Mouse (Mus musculus): ENCODE results near the gene Ell2.
"Not testable (repeated sequence)": the region's sequence is repeated elsewhere in the genome, so short reads cannot be mapped to it uniquely, and the experiment has no call there.

Ell2 gene

DNA sequence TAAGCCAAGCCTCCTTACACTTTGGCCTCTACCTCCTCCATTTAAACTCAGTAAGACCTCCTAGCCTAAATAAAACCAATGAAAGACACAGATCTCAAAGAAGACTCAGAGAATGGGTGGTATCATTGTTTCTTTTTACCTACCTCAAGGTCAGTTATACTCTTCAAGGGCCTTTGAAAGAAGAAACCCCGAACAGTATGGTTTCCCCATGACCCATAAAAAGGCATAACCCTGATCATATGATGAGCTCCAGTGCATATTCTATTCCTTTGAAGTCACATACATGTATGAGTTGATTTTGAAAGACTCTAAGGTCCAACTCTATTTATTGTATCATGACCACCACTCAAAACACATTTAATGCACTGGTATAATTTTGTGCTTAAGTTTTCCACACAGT lies at the start of gene Ell2:
Gene Ell2, plus strand, starts transcription at position 301 of the 400 bp plus-strand sequence.
- DNase-seq (ENCODE audit: low spot score) = no peak

DNA sequence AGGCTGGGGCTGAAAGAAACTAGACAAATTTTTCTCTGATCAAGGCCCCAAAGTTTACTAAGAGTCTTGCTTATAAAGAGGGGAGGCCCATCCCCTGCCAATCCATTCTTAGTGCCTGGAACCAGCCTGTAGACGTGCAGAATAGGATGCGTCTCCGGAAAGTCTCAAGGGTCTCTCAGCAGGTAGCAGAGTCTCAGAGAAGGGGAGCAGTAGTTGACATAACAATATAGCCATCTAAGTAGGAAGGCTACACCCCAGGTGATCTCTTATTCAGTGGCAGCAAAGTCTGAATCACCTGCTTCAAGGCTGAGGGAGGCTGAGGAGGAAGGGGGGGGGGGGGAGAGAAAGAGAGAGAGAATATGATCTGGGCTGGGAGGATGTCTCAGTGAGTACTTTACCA lies 21.1 kb upstream of the Ell2 start:
- DNase-seq (ENCODE audit: low spot score) = no peak

DNA sequence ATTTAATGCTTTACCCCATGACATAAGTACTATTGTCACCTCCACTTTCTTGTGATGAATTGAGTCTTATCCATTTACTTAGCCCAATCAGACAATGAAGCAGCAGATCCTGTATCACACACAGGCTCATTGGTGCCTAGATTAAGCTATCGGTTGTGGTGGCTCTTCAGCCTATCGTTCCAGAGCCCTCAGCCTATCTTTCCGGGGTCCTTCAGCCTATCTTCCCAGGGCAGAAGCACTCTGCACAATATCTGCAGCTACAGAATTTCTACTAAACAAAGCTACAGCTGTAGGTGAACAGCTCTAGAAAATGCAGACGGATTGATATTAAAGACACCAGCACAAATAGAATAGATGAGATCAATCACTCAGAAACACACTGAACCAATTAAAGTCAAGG lies 19.6 kb upstream of the Ell2 start:
- DNase-seq (ENCODE audit: low spot score) = no peak

DNA sequence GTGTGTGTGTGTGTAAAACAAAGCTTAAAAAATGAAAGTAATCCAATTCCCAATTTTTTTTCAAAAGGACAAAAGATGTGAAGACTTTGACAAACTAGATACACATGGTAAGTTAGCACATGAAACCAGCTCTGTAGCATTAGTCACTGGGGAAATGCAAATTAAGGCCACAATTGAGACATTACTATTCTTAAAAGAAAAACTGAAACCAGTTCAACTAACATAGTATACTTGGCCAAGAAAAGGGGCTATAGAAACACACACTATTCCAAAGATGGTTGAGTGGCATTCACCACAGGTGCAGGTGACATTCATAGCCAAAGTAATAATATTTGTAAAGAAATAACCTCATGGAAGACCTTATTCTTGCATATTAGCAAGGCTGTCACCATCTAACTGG lies 14.9 kb upstream of the Ell2 start:
- DNase-seq (ENCODE audit: low spot score) = no peak

DNA sequence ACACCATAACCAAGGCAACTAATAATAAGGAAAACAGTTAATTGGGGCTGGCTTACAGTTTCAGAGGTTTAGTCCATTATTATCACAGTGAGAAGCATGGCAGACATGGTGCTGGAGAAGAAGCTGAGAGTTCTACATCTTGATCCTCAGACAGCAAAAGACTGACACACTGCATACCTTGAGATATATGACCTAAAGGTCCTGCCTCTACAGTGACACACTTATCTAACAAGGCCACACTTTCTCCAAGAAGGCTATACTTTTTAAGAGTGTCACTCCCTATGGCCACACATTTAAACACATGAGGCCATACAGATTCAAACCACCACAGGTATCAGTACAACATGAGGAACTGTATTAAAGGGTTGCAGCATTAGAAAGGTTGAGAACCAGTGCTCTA lies 13.5 kb upstream of the Ell2 start:
- no peak for DNase-seq (ENCODE audit: low spot score)

DNA sequence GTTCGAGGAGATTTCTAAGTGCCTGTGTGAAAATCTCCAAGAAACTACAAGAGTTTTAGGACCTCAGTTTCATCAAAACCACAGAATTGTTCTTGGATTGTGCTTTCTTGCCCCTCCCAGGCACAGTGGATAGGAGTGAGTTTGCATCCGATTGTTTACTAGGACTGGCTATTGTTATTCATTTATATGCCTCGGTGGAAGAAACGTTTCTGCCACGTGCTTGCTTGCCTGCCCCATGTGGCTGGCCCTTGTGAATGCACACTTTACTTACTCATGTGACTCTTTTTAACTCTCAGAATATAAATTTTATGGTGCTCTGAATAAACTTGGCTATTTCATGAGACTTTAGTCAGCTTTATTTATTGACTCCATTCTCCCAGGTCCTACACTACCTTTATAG lies 3.7 kb upstream of the Ell2 start:
- DNase-seq (ENCODE audit: low spot score) = no peak

DNA sequence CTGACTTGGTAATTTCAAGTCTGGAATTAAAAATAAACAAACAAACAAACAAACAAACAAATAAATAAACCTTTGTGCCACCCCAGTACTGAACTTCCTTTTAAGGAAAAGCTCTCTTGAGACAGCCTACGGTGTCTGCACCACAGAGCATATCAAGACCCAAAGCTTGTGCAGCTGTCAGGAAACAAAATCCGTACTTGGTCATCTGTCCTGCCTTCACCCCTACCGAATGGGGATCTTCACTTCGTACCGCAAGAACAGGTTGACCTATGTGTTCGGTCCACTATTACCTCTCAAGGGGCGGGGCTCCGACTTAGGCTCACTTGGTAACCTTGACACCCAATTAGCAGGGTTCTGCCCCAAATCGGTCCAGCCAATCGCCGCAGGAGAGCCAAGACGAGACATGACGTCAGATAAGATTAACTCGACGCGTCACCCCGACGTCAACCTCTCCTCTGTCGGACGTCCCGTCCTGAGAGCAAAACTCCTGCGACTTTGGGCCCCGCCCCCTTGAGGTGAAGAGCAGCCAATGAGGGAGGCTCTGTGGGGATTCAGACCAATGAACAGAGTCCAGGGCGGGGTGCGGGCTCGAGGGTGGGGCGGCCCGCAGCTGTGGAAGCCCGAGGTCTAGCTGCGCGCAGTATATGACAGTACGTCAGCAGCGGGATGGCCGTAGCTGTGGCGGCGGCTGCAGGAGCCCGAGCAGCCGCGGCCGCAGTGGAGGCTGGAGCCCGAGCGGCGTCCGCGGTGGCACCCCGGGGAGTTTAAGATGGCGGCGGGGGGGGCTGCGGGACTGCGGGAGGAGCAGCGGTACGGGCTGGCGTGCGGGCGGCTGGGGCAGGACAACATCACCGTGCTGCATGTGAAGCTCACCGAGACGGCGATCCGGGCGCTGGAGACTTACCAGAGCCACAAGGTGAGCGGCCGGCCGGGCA lies 592 bp downstream of the Ell2 start:
- DNase-seq (ENCODE audit: low spot score) = peak; percentile 72

DNA sequence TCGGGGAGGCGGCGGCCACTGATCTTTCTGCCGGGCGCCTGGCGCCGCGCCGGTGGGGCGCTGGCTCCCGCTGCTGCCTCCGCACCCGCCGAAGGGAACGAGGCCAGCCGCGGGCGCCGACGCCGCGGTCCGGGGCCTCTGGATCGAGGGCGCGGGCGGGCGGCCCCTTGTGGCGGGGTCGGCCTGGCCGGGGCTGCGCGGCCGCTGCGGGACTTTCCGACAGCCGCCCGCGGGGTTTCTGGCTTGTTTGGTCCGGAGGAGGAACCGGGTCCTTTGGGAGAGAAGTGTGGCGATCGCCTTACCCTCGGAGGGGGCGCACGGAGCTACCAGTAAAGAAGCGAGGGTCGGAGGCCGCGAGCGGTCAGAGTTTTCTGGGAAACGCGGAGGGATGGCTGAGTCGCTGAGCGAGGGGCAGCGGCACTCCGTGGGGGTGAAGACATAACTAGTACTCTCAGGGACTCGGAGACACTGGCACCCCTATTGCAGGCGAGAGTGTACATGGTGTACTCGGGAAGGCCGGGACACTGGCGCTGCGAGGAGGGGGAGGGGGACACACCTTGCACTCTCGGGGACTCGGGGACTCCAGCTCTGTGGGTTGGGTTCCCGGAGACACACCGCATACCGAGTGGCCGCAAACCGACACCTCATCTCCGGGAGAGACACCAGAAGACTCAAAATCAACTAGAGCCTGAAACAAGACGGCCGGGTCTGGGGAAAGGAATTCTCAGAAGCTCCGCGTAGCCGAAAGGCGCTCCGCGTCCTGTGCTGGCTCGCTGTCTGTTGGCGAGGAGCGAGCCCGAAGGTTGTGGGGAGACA lies 1.5 kb downstream of the Ell2 start:
- peak; percentile 41 for DNase-seq (ENCODE audit: low spot score)

DNA sequence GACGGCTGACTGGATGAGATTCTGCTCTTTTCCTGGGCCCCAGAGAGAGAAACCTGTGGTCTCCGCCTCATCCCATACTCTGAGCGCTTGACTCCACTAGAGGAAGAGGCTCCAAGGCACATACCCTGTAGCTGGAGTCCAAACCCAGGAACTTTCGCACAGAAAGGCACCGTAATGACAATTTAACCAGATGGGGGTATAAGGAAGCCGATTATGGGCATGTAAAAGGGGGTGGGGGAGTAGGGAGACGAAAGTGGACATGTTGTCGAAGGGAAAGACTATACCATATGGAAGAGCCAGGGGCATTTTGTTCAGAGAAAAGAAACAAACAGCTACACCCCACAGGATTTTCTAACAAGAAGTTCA lies 2.1 kb downstream of the Ell2 start:
- DNase-seq (ENCODE audit: low spot score) = no peak

DNA sequence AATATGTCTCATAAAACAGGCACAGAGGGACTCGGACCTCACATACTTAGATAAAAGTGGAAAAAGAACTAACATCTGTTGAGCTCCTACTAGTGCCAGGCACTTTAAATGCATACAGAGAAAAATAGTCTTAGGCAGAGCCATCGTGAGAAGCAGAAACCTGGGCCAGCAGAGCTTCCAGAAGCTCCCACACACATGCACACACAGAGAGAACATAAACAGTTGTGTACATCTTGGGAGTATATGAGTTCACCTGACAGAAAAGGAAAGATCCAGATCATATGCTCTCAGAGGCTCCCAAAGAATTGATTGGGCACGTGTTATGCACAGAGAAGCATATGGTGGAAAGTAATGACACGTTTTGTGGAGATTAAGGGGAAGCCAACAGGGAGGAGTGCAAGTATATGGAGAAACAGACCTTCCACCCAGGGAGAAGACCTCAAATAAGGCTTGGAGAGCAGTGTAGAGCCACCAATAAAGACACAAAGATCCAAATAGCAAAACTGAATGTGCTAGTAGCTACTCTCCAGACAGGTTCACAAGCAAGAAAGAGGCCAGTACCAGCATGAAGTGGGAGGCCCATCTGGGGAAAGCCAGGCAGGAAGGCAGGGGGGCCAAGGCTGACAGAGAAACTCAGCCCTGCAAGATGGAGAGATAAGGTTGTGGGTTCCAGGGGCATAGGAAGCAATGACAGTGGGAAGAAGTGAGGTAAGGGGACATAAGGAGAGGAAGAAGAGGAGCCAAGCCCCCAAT lies 2.6 kb downstream of the Ell2 start:
- DNase-seq (ENCODE audit: low spot score) = no peak

DNA sequence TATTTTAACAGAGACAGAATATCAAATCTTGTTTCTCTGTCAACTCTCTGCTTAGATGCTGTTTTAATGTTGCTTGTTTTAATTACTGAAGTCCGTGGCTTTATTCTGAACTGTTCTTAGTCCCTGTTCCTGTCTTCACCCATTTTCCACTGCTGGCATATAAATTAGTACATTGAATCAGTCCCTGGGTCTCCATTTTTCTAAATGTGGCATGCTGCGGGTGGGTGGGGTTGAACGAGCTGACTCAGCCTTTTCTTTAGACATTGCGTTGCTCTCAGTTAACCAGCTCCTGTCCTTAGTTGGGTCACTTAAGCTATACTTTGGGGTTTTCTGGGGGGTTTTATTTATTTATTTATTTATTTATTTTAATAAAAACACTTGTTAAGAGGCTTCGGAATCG lies 3.6 kb downstream of the Ell2 start:
- DNase-seq (ENCODE audit: low spot score) = no peak

DNA sequence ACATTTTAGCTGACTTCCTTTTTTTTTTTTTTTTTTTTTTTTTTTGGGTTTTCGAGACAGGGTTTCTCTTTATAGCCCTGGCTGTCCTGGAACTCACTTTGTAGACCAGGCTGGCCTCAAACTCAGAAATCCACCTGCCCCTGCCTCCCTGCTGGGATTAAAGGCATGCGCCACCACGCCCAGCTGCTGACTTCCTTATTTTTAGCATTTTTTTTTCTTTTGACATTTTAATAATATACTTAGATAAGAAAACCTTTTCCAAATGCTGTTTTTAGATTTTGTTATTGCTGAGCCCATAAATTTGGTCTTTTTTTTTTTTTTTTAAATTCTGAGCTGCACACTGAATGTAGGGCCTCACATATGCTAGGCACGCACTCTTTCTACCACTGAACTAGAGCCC lies 5.0 kb downstream of the Ell2 start:
- not testable (repeated sequence) for DNase-seq (ENCODE audit: low spot score)

DNA sequence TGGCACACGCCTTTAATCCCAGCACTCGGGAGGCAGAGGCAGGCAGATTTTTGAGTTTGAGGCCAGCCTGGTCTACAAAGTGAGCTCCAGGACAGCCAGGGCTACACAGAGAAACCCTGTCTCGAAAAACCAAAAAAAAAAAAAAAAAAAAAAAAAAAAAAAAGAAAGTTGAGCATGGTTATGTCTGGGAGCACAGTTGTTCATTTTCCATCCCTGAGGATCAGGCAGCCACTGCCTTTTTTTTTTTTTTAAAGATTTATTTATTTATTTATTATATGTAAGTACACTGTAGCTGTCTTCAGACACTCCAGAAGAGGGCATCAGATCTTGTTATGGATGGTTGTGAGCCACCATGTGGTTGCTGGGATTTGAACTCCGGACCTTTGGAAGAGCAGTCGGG lies 6.0 kb downstream of the Ell2 start:
- not testable (repeated sequence) for DNase-seq (ENCODE audit: low spot score)

DNA sequence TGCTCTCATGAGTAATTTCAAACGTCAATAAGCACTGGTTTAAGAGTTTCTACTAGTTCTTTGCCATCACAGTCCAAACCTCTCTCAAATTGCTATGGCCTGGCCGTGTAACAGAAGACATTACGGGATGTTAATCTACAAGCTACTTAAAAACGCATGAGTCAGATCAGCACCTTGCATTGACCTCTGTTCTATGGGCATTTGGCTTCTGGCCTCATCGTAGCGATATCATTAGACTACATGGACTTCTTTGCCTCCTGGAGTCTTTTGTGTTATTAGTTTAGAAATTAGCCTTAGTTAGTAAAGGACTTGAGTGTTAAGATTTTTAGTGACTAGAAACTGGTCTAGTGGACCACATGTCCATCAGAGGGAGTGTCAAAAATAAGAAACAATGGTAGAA lies 7.8 kb downstream of the Ell2 start:
- DNase-seq (ENCODE audit: low spot score) = no peak

DNA sequence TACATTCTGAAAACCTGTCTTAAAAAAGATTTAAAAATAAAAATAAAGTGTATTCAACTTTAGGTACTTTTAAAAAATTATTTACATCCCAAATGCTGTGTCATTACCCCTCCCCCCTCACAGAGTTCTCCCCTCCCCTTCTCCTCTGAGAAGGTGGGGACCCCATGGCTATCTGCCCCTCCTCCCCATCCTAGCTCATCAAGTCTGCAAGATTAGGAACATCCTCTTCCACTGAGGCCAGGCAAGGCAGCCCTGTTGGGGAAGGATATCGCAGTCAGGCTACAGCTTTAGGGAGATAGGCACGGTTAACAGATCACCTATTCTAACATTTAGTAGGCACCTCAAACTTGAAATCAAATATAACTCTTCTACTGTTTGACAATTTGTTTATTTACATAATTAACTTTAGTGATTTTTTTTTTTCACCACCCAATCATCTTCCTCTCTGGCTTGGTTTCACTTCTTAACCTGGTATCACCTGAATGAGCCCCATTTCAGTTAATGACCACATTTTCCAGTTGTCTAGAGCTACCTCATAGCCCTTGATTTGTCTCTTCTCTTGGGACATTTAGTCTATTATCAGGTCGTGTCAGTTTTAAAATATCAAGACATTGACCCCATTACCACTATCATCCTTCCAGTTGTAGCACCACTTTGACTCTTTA lies 11.2 kb downstream of the Ell2 start:
- DNase-seq (ENCODE audit: low spot score) = no peak

DNA sequence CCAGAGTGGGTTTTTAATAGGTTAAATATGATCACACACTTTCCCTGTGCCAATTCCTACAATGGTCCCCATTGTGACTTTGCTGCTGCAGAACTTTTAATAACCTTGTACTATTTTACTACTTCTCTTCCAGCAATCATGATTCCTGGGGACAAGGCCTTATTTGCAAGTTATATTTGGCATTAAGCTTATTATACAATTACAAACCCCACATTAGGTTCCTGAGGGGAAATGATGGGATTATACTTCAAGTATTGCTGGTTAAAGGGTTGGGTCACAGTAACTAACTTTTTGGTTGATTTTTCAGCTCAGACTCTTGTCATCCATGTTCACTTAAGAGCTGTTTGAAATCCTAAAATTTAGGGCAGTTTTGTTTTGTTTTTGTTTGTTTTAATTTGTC lies 11.8 kb downstream of the Ell2 start:
- no peak for DNase-seq (ENCODE audit: low spot score)

DNA sequence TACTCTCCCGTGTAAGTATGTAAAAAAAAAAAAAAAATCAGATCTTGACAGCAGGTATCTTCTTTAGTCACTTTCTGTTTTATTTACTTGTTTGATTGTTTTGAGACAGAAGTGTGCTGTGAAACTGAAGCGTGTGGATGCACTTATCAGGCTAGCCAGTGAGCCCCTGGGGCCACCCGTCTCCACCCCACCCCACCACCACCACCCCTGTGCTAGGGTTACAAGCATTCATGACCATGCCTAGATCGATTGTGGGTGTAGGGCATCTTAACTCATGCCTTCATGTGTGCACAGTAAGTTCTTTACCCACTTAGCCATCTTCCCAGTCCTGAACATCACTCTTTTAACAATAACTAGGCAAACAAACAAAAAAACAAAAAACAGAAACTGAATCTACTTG lies 13.1 kb downstream of the Ell2 start:
- no peak for DNase-seq (ENCODE audit: low spot score)

DNA sequence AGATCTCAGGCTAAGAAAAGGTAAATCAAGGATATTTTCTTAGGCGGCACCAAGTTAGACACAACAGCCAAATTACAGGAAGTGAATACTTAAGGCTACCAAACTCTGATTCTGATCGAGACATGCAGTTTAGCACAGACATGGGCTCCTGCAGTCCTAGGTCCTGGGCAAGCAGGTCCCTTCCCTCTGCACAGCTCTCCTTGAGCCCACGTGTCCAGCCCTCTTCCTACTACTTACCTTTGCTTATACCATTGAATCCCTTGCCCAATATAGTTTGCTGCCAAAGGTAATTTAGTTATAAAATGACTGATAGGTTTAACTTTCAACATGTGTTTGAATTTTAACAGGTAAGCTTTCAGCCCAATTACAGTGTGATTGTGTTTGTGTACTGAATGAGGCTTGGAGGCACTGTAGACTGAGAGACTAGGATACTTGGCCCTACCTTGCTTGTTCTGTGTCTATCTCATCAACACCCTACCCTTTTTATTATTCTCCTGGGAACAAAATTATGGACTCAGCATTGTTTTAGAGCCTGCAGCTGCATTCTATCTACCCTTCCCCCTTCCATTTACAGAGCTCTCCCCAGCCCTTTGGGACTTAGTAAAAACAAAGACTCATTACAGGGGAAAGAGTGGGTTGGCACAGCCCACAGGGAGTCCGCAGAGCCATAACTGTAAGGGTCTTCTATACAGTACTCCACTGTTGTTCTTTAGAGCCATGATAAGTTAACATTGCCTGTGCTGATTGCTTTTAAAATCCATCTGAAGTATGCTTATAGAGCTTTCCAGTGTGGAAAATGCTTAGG lies 20.2 kb downstream of the Ell2 start:
- no peak for DNase-seq (ENCODE audit: low spot score)

DNA sequence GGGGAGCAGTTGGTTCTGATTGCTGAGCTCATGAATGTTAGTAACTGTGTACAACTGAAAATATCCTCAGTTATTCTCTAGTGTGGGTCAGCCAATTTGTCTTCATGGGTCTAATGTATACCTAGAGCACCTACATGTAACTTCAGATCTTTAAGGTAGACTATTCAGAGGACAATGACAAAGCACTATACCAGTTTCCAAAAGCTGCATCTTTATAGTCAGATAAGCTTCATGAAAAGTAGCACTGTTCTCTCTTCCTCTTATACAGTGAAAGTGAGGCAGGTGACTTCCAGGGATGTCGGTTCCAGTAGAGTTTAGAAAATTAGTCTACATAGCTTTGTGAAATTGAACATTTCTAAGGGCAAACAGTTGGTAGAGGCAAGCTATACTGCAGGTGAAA lies 21.4 kb downstream of the Ell2 start:
- no peak for DNase-seq (ENCODE audit: low spot score)

DNA sequence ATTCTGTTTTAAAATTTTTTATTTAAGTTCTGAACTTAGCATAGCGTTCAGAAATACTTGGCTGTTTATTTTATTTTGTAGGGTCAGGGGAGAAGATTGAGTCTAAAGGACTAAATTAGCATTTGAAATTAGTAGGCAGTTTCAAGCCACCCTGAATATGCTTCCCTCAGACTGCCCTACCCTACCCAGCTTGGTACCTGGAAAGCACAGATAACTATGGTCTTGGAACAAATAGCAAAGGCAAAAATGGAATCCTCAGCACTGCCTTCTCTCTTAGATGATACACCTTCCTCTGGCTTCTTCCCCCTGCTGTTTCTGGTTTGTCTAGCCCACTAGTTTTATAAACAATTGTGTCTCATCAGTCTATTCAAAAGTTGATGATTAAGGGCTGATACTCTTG lies 23.3 kb downstream of the Ell2 start:
- no peak for DNase-seq (ENCODE audit: low spot score)

DNA sequence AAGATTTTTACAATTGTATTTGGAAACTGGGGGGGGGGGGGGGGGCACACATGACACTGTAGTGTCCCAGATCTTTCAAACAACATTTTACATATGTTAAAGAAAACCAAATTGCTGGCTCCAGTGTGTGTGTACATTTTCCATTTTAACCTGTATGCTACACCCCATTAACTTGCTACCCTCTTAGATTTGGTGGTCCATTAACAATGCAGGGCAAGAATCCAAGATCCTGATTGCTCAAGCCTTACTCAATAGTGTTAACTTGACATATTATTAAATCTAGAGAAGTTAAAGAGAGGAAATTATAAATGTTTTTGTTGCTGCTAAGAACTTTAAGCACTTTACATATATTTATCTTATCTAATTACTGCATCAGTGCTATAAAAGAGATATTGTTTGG lies 24.2 kb downstream of the Ell2 start:
- no peak for DNase-seq (ENCODE audit: low spot score)

Measured in ovary, postnatal 14 days (tissue).